In genomic region chr16:94972080-94972855, GRCm38 (mm10) we compare ENCODE assay signal across 9 mouse cellular contexts. TPM values are rescaled to one million over a fixed set of nuclear protein-coding genes. Genes with fewer than 3 reads are reported as not detected.
A peak's percentile ranks its signal among the peaks of the same experiment; 100 is the strongest.
DNase-seq lines count a peak whose midpoint lies in the region; ATAC-seq lines count a peak whose summit lies in the region.
"Had no signal": no experiment of that assay in that cellular context is flagged by ENCODE, and none has a peak within 500 bp of the region (broad histone marks: within the 10 kb centered on the region; RNA-seq: fewer than 3 reads in every experiment).

No protein-coding gene starts in this region.

- H3K36me3 ChIP-seq in embryonic facial prominence, embryonic 14.5 days (ENCODE audit: control insufficient read depth, insufficient read depth, low read length): no peaks in the 10 kb centered on the region

- 31% methylated on average over 14 of the region's 14 CpGs for WGBS in embryonic facial prominence, embryonic 14.5 days

- H3K27me3 ChIP-seq in embryonic facial prominence, embryonic 14.5 days (replicated peaks; ENCODE audit: control insufficient read depth, insufficient read depth, low read length): no peaks in the 10 kb centered on the region

- no peak for ATAC-seq in embryonic facial prominence, embryonic 14.5 days (ENCODE audit: low read depth)
- ATAC-seq in activated CD4-positive, CD25-positive, alpha-beta regulatory T cell, adult 4 months: no peak

- intact Hi-C loops in gastrocnemius, postnatal 14 days (cut with DNase I; ENCODE audit: low total_unique reads): loop anchor here (10.0 kb wide), 1 partner anchor 187 kb away; no protein-coding TSS in a partner anchor

- no peak overlapping the region for H3K27ac ChIP-seq in embryonic facial prominence, embryonic 14.5 days (replicated peaks; ENCODE audit: low read depth, low read length)

- H3K4me3 ChIP-seq in embryonic facial prominence, embryonic 14.5 days (ENCODE audit: low read depth, low read length): no peak overlapping the region

- no peak overlapping the region for H3K9ac ChIP-seq in embryonic facial prominence, embryonic 14.5 days (ENCODE audit: low read depth, low read length)

- no peaks in the 10 kb centered on the region for H3K9me3 ChIP-seq in embryonic facial prominence, embryonic 14.5 days (ENCODE audit: control insufficient read depth, low read length)

- H3K4me2 ChIP-seq in embryonic facial prominence, embryonic 14.5 days (ENCODE audit: low read depth, low read length): no peak overlapping the region

- DNase-seq in gastrocnemius, postnatal 14 days: peak; percentile 20
- no peak for DNase-seq in gastrocnemius, adult 8-10 months (ENCODE audit: low spot score in 2 of 2)
- DNase-seq in ovary, postnatal 10 days (ENCODE audit: low spot score): peak; percentile 27
- no peak for DNase-seq in ovary, adult 18-20 months (ENCODE audit: low spot score)
- peak; percentile 81 for DNase-seq in embryonic facial prominence, embryonic 14.5 days (ENCODE audit: low spot score)
- peak; percentile 73 for DNase-seq in testis, postnatal 10 days (ENCODE audit: low spot score)
- no peak for DNase-seq in frontal cortex, postnatal 14 days (ENCODE audit: low spot score in 2 of 2)

- peaks cover 8% of the 10 kb centered on the region; the same call in 1 of the 2 replicates for H3K4me1 ChIP-seq in embryonic facial prominence, embryonic 14.5 days (ENCODE audit: control insufficient read depth, insufficient read depth, low read length)

RNA-seq across cellular contexts. Expression of gene Kcnj6, which starts 25.2 kb away (rescaled TPM):
- under 1 TPM in 1 of 2 experiments, not detected in 1; 0.10 TPM for total RNA-seq in gastrocnemius, postnatal 14 days (2021)
- total RNA-seq in gastrocnemius, adult 8-10 months (2022): under 1 TPM in 1 of 4 experiments, not detected in 3; 0.15 TPM
- polyA plus RNA-seq in embryonic facial prominence, embryonic 14.5 days (2014; fragmentation: Nextera tagmentation; extraction: Ambion mirVana): 0.18 TPM in 1 of 2 replicates, not detected in the other
- not detected for polyA plus RNA-seq in activated CD4-positive, CD25-positive, alpha-beta regulatory T cell, adult 4 months (2017; shearing (Covaris generic))
- total RNA-seq: neutrophil, adult 5-6 weeks had no signal

Comparison
In these comparisons a context has a peak if more than half of its experiments do, and no peak if none do; other contexts are left out.
1. DNase-seq: peak in gastrocnemius, postnatal 14 days (single experiment), ovary, postnatal 10 days (single experiment), embryonic facial prominence, embryonic 14.5 days (single experiment) and testis, postnatal 10 days (single experiment); none in gastrocnemius, adult 8-10 months (0 of 2), ovary, adult 18-20 months (single experiment) and frontal cortex, postnatal 14 days (0 of 2).